Mouse (Mus musculus) frontal cortex, postnatal 36 days (tissue): ENCODE measurements around the gene Plk4.
A peak's percentile ranks its signal among the peaks of the same experiment; 100 is the strongest.
"Not testable (repeated sequence)": the region's sequence is repeated elsewhere in the genome, so short reads cannot be mapped to it uniquely, and the experiment has no call there.

Source experiments
- DNase-seq, 2 experiments: peaks; one replicate each; pipeline ENCODE4 v3.0.0; 2022; ENCODE audit warnings: low spot score in 2 of 2

The Plk4 gene

GRCm38 (mm10) chr3:40799530-40800372 is at the start of gene Plk4:
Gene Plk4 (plus strand): TSS chr3:40800019.
- peak; percentile 95 to 96 for DNase-seq

- DNase-seq: no peak
These were observed 39.1 kb upstream of the Plk4 start for GRCm38 (mm10) chr3:40760746-40761145.

GRCm38 (mm10) chr3:40761312-40761711 is 38.5 kb upstream of the Plk4 start:
- no peak for DNase-seq

GRCm38 (mm10) chr3:40793783-40794182 is 6.0 kb upstream of the Plk4 start:
- no peak for DNase-seq

GRCm38 (mm10) chr3:40798054-40798453 is 1.8 kb upstream of the Plk4 start:
- DNase-seq: no peak

GRCm38 (mm10) chr3:40798500-40798899 is 1.3 kb upstream of the Plk4 start:
- peak in 1 of 2 experiments; percentile 37 for DNase-seq

GRCm38 (mm10) chr3:40800373-40800823 is 579 bp downstream of the Plk4 start:
- no peak for DNase-seq

- DNase-seq: no peak
These were observed 7.1 kb downstream of the Plk4 start for GRCm38 (mm10) chr3:40806871-40807270.

GRCm38 (mm10) chr3:40808686-40809085 is 8.9 kb downstream of the Plk4 start:
- no peak for DNase-seq

- DNase-seq: no peak
These were observed 10.1 kb downstream of the Plk4 start for GRCm38 (mm10) chr3:40809894-40810293.

GRCm38 (mm10) chr3:40813275-40813674 is 13.5 kb downstream of the Plk4 start:
- no peak for DNase-seq

- peak in 1 of 2 experiments; percentile 8 for DNase-seq
These were observed 45.7 kb downstream of the Plk4 start for GRCm38 (mm10) chr3:40845521-40845920.

GRCm38 (mm10) chr3:40846473-40846956 is 46.7 kb downstream of the Plk4 start, which contains the start of gene Mfsd8:
Gene Mfsd8 (minus strand): TSS chr3:40846886.
- peak; percentile 92 to 96 for DNase-seq

GRCm38 (mm10) chr3:40846957-40847017 is 47.0 kb downstream of the Plk4 start, which contains the start of gene Abhd18:
Gene Abhd18 (plus strand): TSS chr3:40846970.
- not testable (repeated sequence) for DNase-seq

GRCm38 (mm10) chr3:40847018-40847417 is 47.2 kb downstream of the Plk4 start:
- DNase-seq: peak; percentile 45 to 51

- DNase-seq: not testable (repeated sequence)
These were observed 48.1 kb downstream of the Plk4 start for GRCm38 (mm10) chr3:40847936-40848335.

GRCm38 (mm10) chr3:40853123-40853738 is 53.4 kb downstream of the Plk4 start:
- not testable (repeated sequence) for DNase-seq
